Mouse (Mus musculus) kidney, postnatal 0 days (tissue): ENCODE results near the gene Cntrl. TPM values are rescaled to one million over a fixed set of nuclear protein-coding genes. Genes with fewer than 3 reads are reported as not detected.
A peak's percentile ranks its signal among the peaks of the same experiment; 100 is the strongest.

Source experiments
- ATAC-seq: fragments of 200-750 bp; cut with Nextera tagmentation; replicated peaks from 2 replicates; pipeline ENCODE4 v1.8.0; 2017; ENCODE audit warnings: low read depth, moderate number of reproducible peaks, moderate TSS enrichment, moderate library complexity; ENCODE audit not compliant: low FRiP score
- DNase-seq: peaks from one replicate; pipeline ENCODE4 v3.0.0-alpha.2; 2016; ENCODE audit warnings: low spot score
- H3K27ac ChIP-seq: fragments of 300-500 bp; sonication (generic); 2 replicates; pipeline ENCODE4 v1.5.1; 2014; ENCODE audit warnings: mild to moderate bottlenecking
- H3K27me3 ChIP-seq: fragments of 300-500 bp; sonication (generic); 2 replicates; pipeline ENCODE4 v1.6.1; 2014; ENCODE audit warnings: low read length, mixed read lengths; ENCODE audit not compliant: insufficient read depth
- H3K36me3 ChIP-seq: fragments of 300-500 bp; sonication (generic); 2 replicates; pipeline ENCODE4 v1.6.1; 2014; ENCODE audit warnings: low read length, mixed read lengths; ENCODE audit not compliant: insufficient read depth
- H3K4me1 ChIP-seq: fragments of 300-500 bp; sonication (generic); replicated peaks from 2 replicates; pipeline ENCODE4 v1.6.1; 2014; ENCODE audit warnings: antibody characterized with exemption, low read length, mixed read lengths; ENCODE audit not compliant: insufficient read depth
- H3K4me2 ChIP-seq: fragments of 300-500 bp; sonication (generic); 2 replicates; pipeline ENCODE4 v1.6.1; 2014; ENCODE audit warnings: mild to moderate bottlenecking, low read length, moderate library complexity, mixed read lengths
- H3K4me3 ChIP-seq: fragments of 300-500 bp; sonication (generic); replicated peaks from 2 replicates; pipeline ENCODE4 v1.5.1; 2014; ENCODE audit warnings: low read depth, low read length
- H3K9ac ChIP-seq: fragments of 300-500 bp; sonication (generic); 2 replicates; pipeline ENCODE4 v1.6.1; 2014; ENCODE audit warnings: low read depth, low read length
- H3K9me3 ChIP-seq: fragments of 300-500 bp; sonication (generic); replicated peaks from 2 replicates; pipeline ENCODE4 v1.6.1; 2016; ENCODE audit warnings: low read length, inconsistent platforms, mixed read lengths
- CTCF ChIP-seq: IDR thresholded peaks from 2 replicates; pipeline ENCODE4 v1.5.1; 2016; ENCODE audit warnings: antibody characterized with exemption, low read depth, mild to moderate bottlenecking, moderate library complexity
- WGBS: fragments of 180-500 bp; shearing (Covaris S2); extraction: QIAGEN DNeasy Blood & Tissue Kit; methylation state at CpG from one replicate; pipeline ENCODE4 v1.1.7; 2014; 5-methylcytosine and 5-hydroxymethylcytosine counted together
- polyA plus RNA-seq: library from polyadenylated mRNA; unstranded; fragments of >200 nt; fragmentation: Nextera tagmentation; extraction: Ambion mirVana; gene quantifications from 2 replicates; pipeline ENCODE4 v1.2.1, GENCODE M21; 2015

Cntrl gene
- polyA plus RNA-seq, 1 experiment from 2014 or later, result 16.3 TPM

- no peak overlapping the region for H3K4me2 ChIP-seq
- H3K36me3 ChIP-seq, result no peaks in the 10 kb centered on the region
- no peaks in the 10 kb centered on the region for H3K4me1 ChIP-seq
- H3K4me3 ChIP-seq, result no peak overlapping the region
- no peak overlapping the region for H3K9ac ChIP-seq
- ATAC-seq, result no peak
- H3K9me3 ChIP-seq, result no peaks in the 10 kb centered on the region
- no peaks in the 10 kb centered on the region for H3K27me3 ChIP-seq
- 49% methylated on average over 14 of the region's 14 CpGs for WGBS
- H3K27ac ChIP-seq, result peak overlapping the region; percentile 19; the same call in 1 of the 2 replicates
- no peak for TF ChIP-seq CTCF
- DNase-seq, result no peak
Measured at GRCm38 (mm10) chr2:35215363-35215762, 106.1 kb downstream of the Cntrl start.

GRCm38 (mm10) chr2:35216701-35217100 lies 107.4 kb downstream of the Cntrl start:
- WGBS, result 59% methylated on average over 2 of the region's 2 CpGs
- Histone ChIP-seq H3K27me3 (no peaks in the 10 kb centered on the region), H3K9ac (no peak overlapping the region), H3K36me3 (no peaks in the 10 kb centered on the region), H3K27ac (no peak overlapping the region), H3K9me3 (no peaks in the 10 kb centered on the region), H3K4me1 (no peaks in the 10 kb centered on the region), H3K4me3 (no peak overlapping the region), H3K4me2 (no peak overlapping the region)
- DNase-seq, result no peak
- TF ChIP-seq CTCF, result no peak
- ATAC-seq, result no peak

- Histone ChIP-seq H3K9ac (no peak overlapping the region), H3K4me3 (no peak overlapping the region), H3K9me3 (no peaks in the 10 kb centered on the region), H3K4me2 (no peak overlapping the region), H3K27ac (no peak overlapping the region), H3K36me3 (no peaks in the 10 kb centered on the region), H3K4me1 (no peaks in the 10 kb centered on the region), H3K27me3 (no peaks in the 10 kb centered on the region)
- 88% methylated on average over 3 of the region's 3 CpGs for WGBS
- TF ChIP-seq CTCF, result no peak
- no peak for ATAC-seq
- no peak for DNase-seq
Measured at GRCm38 (mm10) chr2:35218736-35219135, 109.4 kb downstream of the Cntrl start.

- Histone ChIP-seq H3K27ac (no peak overlapping the region), H3K27me3 (no peaks in the 10 kb centered on the region), H3K36me3 (no peaks in the 10 kb centered on the region), H3K4me2 (no peak overlapping the region), H3K9me3 (no peaks in the 10 kb centered on the region), H3K9ac (no peak overlapping the region), H3K4me1 (no peaks in the 10 kb centered on the region), H3K4me3 (no peak overlapping the region)
- peak; percentile 40 for DNase-seq
- no peak for ATAC-seq
- WGBS, result 27% methylated on average over 6 of the region's 6 CpGs
- TF ChIP-seq CTCF, result no peak
Measured at GRCm38 (mm10) chr2:35222822-35223391, 113.6 kb downstream of the Cntrl start.

GRCm38 (mm10) chr2:35224285-35224684 lies 115.0 kb downstream of the Cntrl start:
- Histone ChIP-seq H3K27ac (no peak overlapping the region), H3K9ac (no peak overlapping the region)
- WGBS, result 85% methylated on average over 15 of the region's 15 CpGs

DNA sequence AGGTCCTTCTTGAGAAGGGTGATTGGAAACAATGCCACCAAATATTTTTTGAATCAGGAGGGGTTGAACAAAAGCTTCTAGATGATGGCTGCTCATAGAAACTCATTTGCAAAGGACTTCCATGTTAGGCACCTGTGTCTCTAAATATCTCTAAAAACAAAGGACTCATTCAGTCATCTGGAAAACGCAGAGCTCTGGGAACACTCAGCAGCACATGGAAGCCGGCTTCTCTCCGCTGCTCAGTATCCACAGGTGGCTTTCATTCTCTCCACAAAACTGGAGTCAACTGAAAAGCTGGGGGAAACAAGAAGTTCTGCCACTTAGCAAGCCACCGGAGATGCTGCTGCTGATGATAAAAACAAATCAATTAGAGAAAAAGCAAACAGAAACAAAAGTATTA lies 118.9 kb downstream of the Cntrl start:
- DNase-seq (no peak), ATAC-seq (no peak)
- no peak overlapping the region for H3K27ac ChIP-seq
- 71% methylated on average over 4 of the region's 4 CpGs for WGBS
- H3K9me3 ChIP-seq, result no peaks in the 10 kb centered on the region
- H3K27me3 ChIP-seq, result no peaks in the 10 kb centered on the region
- H3K4me1 ChIP-seq, result peaks cover 6% of the 10 kb centered on the region; the same call in 1 of the 2 replicates
- H3K36me3 ChIP-seq, result no peaks in the 10 kb centered on the region
- TF ChIP-seq CTCF, result no peak
- no peak overlapping the region for H3K9ac ChIP-seq
- H3K4me3 ChIP-seq, result no peak overlapping the region
- no peak overlapping the region for H3K4me2 ChIP-seq

More at GRCm38 (mm10) chr2:35224285-35224684, 115.0 kb downstream of the Cntrl start:
- no peaks in the 10 kb centered on the region for H3K36me3 ChIP-seq
- no peak overlapping the region for H3K4me2 ChIP-seq
- no peaks in the 10 kb centered on the region for H3K27me3 ChIP-seq
- no peaks in the 10 kb centered on the region for H3K4me1 ChIP-seq
- DNase-seq (no peak), ATAC-seq (no peak)
- no peaks in the 10 kb centered on the region for H3K9me3 ChIP-seq
- no peak for TF ChIP-seq CTCF
- H3K4me3 ChIP-seq, result no peak overlapping the region

Other genes starting within 250 kb of the Cntrl start
- gene Cutal, start 235.1 kb upstream of the Cntrl start, polyA plus RNA-seq, result 19.0 and 19.3 TPM in 2 replicates
- gene Psmd5, start 234.5 kb upstream of the Cntrl start, polyA plus RNA-seq, result 92.0 and 104 TPM in 2 replicates
- gene Phf19, start 195.5 kb upstream of the Cntrl start, polyA plus RNA-seq, result 6.8 and 8.7 TPM in 2 replicates
- gene Traf1, start 147.7 kb upstream of the Cntrl start, polyA plus RNA-seq, result 18.6 and 20.6 TPM in 2 replicates
- gene Hc, start 48.1 kb upstream of the Cntrl start, polyA plus RNA-seq, result 0.16 and 0.19 TPM in 2 replicates
- gene AI182371, start 7.9 kb upstream of the Cntrl start, polyA plus RNA-seq, result 0.15 and 0.30 TPM in 2 replicates
- gene Rab14, start 91.6 kb downstream of the Cntrl start, polyA plus RNA-seq, result 429 and 454 TPM in 2 replicates
- gene Gsn, start 146.9 kb downstream of the Cntrl start, polyA plus RNA-seq, result 158 and 159 TPM in 2 replicates
- 29.7 and 31.4 TPM in 2 replicates for gene Stom, start 227.5 kb downstream of the Cntrl start, polyA plus RNA-seq